Mouse (Mus musculus): ENCODE data around the gene Frmd8. TPM values are rescaled to one million over a fixed set of nuclear protein-coding genes. Genes with fewer than 3 reads are reported as not detected.

Gene Frmd8
- polyA plus RNA-seq, 1 experiment from 2014 or later = 9.0 TPM

DNA sequence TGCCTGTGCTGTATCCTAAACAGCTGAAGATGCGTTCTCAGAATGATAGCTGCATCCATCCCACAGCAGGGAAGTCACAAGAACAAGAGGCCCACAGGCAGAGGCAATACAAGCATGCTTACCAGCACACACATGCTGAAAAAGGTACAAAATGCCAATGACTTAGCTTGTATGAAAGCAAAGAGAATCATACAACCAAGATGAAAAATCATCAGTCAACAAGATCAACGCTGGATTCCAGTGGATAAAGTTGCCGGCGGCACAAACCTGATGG is 36.2 kb downstream of the Frmd8 start:
- Histone ChIP-seq H3K4me1 (ENCODE audit: insufficient read depth) (peaks cover 40% of the 10 kb centered on the region), H3K27ac (ENCODE audit: low read depth) (no peak overlapping the region), H3K9ac (replicated peaks) (no peak overlapping the region), H3K4me3 (ENCODE audit: low read depth, low read length) (no peak overlapping the region), H3K27me3 (ENCODE audit: insufficient read depth, low read length) (no peaks in the 10 kb centered on the region), H3K4me2 (ENCODE audit: low read depth, low read length) (no peak overlapping the region), H3K9me3 (ENCODE audit: low read length) (no peaks in the 10 kb centered on the region), H3K36me3 (replicated peaks; ENCODE audit: insufficient read depth, low read length) (peaks cover 2% of the 10 kb centered on the region; the same call in 1 of the 2 replicates)
- TF ChIP-seq EP300 (IDR thresholded peaks at IDR 0.05; ENCODE audit: low read depth) (no peak), CTCF (IDR thresholded peaks at IDR 0.05; ENCODE audit: low read depth) (no peak)
- ATAC-seq (no peak), DNase-seq (no peak)
- 91% methylated on average over 4 of the region's 4 CpGs for WGBS (ENCODE audit: insufficient replicate concordance)

DNA sequence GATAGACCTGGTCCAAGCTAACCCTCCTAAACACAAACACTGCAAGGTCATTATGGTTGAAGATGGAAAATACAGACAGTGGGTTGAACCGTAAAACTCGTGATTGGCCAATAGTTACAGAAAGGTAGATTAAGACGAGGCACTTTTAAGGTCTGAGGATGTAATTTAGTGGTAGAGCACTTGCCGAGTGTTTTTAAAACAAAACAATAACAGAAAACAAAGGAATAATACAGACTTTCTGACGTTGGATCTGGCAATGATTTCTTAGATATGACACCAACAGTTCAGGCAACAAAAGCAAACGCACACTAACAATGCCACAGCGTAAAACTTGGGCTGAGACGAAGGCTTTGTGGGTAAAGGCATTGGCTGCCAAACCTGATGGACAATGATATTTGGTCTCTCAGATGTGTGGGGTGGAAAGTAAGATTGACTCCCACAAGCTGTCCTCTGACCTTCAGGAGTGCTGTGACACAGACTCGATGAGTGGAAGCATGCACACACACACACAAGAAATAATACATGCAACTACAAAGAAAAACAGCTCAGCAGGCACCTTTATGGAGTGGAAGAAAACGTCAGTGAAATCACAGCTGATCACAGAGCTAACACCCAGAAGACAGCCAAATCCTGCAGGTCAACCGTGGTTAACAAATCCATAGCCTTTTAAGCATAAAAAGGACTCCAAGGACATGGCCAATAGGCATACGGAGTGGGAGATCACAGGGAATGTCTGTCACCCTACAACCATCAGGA is 36.8 kb downstream of the Frmd8 start:
- Histone ChIP-seq H3K27ac (ENCODE audit: low read depth) (no peak overlapping the region), H3K9ac (replicated peaks) (no peak overlapping the region), H3K27me3 (ENCODE audit: insufficient read depth, low read length) (no peaks in the 10 kb centered on the region), H3K4me3 (ENCODE audit: low read depth, low read length) (no peak overlapping the region), H3K4me2 (ENCODE audit: low read depth, low read length) (no peak overlapping the region), H3K9me3 (ENCODE audit: low read length) (no peaks in the 10 kb centered on the region), H3K36me3 (replicated peaks; ENCODE audit: insufficient read depth, low read length) (no peaks in the 10 kb centered on the region), H3K4me1 (ENCODE audit: insufficient read depth) (peaks cover 37% of the 10 kb centered on the region)
- ATAC-seq = no peak
- 74% methylated on average over 12 of the region's 12 CpGs for WGBS (ENCODE audit: insufficient replicate concordance)
- DNase-seq = no peak
- TF ChIP-seq CTCF (IDR thresholded peaks at IDR 0.05; ENCODE audit: low read depth) (no peak), EP300 (IDR thresholded peaks at IDR 0.05; ENCODE audit: low read depth) (no peak)

DNA sequence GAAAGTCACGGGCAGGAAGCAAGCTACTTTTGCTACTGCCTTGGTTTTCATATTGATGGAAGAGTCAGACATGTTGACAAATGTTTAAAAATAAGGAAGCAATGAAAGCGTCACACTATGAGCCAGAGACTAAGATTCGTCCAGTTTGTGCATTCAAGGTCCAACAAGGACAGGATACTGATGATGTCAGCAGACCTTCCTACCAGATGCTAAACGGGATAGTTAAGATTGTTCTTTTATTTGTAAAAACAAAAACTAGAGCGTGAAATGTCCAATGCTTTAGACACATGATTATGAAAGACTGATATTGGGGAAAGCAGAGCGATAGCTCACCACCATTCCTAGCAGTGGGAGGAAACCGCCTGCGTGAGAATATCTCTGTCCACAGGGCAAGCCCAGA is 37.5 kb downstream of the Frmd8 start:
- ATAC-seq (no peak), DNase-seq (no peak)
- Histone ChIP-seq H3K27ac (ENCODE audit: low read depth) (no peak overlapping the region; the same call in 1 of the 2 replicates), H3K27me3 (ENCODE audit: insufficient read depth, low read length) (no peaks in the 10 kb centered on the region), H3K36me3 (replicated peaks; ENCODE audit: insufficient read depth, low read length) (no peaks in the 10 kb centered on the region), H3K4me1 (ENCODE audit: insufficient read depth) (peaks cover 34% of the 10 kb centered on the region), H3K4me2 (ENCODE audit: low read depth, low read length) (no peak overlapping the region), H3K4me3 (ENCODE audit: low read depth, low read length) (no peak overlapping the region), H3K9ac (replicated peaks) (no peak overlapping the region), H3K9me3 (ENCODE audit: low read length) (no peaks in the 10 kb centered on the region)
- TF ChIP-seq CTCF (IDR thresholded peaks at IDR 0.05; ENCODE audit: low read depth) (no peak), EP300 (IDR thresholded peaks at IDR 0.05; ENCODE audit: low read depth) (no peak)
- WGBS (ENCODE audit: insufficient replicate concordance) = 58% methylated on average over 8 of the region's 8 CpGs

DNA sequence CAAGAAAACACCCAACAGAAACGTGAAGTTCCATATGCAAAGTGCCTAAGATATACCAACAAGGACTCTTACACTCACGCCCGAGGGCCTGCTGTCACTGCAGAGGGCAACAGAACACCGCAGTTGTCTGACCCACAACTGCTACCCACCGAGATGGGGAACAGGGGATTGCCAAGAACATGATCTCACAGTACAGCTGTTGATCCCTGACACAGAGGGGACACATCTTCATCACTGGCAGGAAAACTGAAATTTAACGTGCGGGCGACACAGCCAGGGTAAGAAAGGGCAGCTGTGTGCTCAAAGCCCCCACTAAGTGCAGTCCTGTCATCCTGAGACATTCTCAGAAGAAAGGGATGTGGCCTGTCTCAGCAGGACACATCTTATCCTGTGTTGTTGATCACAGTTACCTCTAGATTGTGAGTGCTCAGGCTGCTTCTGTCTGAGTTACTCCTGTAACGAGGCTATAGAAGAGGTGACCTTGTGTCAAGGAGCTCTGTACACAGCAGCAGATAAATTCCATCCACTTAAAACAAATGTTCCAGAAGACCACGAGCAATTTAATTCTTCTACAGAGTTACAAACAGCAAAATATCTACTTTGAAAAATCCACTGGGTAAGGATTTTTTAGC is 38.0 kb downstream of the Frmd8 start:
- Histone ChIP-seq H3K4me3 (ENCODE audit: low read depth, low read length) (no peak overlapping the region), H3K27me3 (ENCODE audit: insufficient read depth, low read length) (no peaks in the 10 kb centered on the region), H3K9me3 (ENCODE audit: low read length) (no peaks in the 10 kb centered on the region), H3K4me2 (ENCODE audit: low read depth, low read length) (no peak overlapping the region), H3K36me3 (replicated peaks; ENCODE audit: insufficient read depth, low read length) (no peaks in the 10 kb centered on the region), H3K4me1 (ENCODE audit: insufficient read depth) (peaks cover 34% of the 10 kb centered on the region), H3K27ac (ENCODE audit: low read depth) (peak overlapping the region; percentile 31; the same call in 1 of the 2 replicates), H3K9ac (replicated peaks) (no peak overlapping the region)
- TF ChIP-seq EP300 (IDR thresholded peaks at IDR 0.05; ENCODE audit: low read depth) (no peak), CTCF (IDR thresholded peaks at IDR 0.05; ENCODE audit: low read depth) (no peak)
- ATAC-seq (no peak), DNase-seq (no peak)
- WGBS (ENCODE audit: insufficient replicate concordance) = 75% methylated on average over 10 of the region's 10 CpGs

DNA sequence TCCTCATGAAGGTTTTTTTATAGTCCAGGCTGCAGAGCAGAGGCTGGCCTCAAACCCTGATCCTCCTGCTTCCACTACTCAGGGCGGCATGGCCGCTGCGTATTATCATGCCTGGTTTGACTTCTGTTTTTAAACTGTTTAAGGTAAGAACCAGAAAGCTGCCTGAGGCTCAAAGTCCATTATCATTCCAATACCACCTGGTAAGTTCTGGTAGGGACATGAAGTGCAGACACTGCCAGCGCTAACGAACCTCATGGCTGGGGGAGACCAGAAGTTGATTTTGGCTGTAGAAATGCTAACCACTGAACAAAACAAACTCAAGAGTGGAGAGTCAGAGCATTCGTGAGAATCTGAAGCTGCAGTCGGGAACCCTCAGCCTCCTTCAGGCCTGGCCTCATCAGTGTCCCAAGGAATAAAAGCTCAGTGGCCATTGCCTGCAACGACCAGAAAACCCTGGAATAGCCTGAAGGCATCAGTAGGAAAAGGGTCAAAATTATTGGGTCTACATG is 39.1 kb downstream of the Frmd8 start:
- H3K4me2 ChIP-seq (ENCODE audit: low read depth, low read length) = no peak overlapping the region
- peaks cover 28% of the 10 kb centered on the region for H3K4me1 ChIP-seq (ENCODE audit: insufficient read depth)
- no peaks in the 10 kb centered on the region for H3K9me3 ChIP-seq (ENCODE audit: low read length)
- H3K36me3 ChIP-seq (replicated peaks; ENCODE audit: insufficient read depth, low read length) = no peaks in the 10 kb centered on the region
- H3K4me3 ChIP-seq (ENCODE audit: low read depth, low read length) = no peak overlapping the region
- ATAC-seq (no peak), DNase-seq (no peak)
- 79% methylated on average over 8 of the region's 8 CpGs for WGBS (ENCODE audit: insufficient replicate concordance)
- 0 out of 2 replicates have a peak overlapping the region, but pooled peaks have one; percentile 12 for H3K27ac ChIP-seq (ENCODE audit: low read depth)
- no peak for TF ChIP-seq CTCF (IDR thresholded peaks at IDR 0.05; ENCODE audit: low read depth)
- no peak for TF ChIP-seq EP300 (IDR thresholded peaks at IDR 0.05; ENCODE audit: low read depth)
- H3K27me3 ChIP-seq (ENCODE audit: insufficient read depth, low read length) = no peaks in the 10 kb centered on the region
- no peak overlapping the region for H3K9ac ChIP-seq (replicated peaks)

DNA sequence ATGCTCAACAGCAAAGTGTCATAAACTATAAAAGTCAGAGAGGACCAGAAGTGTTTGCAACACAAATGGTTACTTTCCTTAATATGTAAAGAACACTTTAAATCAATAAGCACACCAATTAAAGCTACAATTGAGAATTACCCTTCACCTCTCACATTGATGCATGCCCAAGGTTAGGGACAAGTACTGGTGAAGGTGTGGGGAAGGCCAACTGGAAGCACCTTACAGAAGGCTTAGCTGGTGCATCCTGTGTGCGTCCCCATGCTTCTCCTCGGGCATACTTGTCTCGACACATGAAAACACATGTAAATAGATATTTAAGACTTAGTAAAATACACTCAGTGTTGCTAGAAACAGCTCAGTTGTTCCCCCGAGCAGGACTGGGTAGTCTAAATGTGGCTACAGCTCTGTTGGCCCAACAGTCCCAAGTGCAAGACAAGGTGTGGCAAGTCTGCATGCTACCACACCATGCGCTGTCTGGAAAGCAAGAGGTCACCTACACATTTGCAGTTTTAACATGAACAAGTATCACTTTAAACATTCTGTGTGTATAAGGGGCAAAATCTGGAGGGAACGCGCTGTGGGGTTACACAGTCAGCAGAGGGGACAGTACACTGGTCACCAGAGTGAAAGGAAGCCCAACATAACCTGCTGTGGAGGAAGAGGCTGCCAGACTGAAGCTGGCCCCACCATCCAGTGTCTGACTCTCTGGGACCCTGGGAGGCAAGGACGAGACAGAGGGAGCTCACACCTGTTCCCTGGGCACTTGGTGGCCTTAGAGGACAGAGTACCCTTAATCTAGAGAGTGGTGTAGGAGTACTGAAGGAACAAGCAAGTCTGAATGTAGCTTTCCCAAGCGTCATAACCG is 39.8 kb downstream of the Frmd8 start:
- no peak for DNase-seq

More for the DNA sequence above, 39.8 kb downstream of the Frmd8 start:
- H3K27me3 ChIP-seq (ENCODE audit: insufficient read depth, low read length) = no peaks in the 10 kb centered on the region
- H3K4me2 ChIP-seq (ENCODE audit: low read depth, low read length) = no peak overlapping the region
- H3K9me3 ChIP-seq (ENCODE audit: low read length) = no peaks in the 10 kb centered on the region
- no peak overlapping the region for H3K4me3 ChIP-seq (ENCODE audit: low read depth, low read length)
- TF ChIP-seq CTCF (IDR thresholded peaks at IDR 0.05; ENCODE audit: low read depth) (no peak), EP300 (IDR thresholded peaks at IDR 0.05; ENCODE audit: low read depth) (no peak)
- no peak for ATAC-seq
- no peak overlapping the region for H3K9ac ChIP-seq (replicated peaks)
- H3K27ac ChIP-seq (ENCODE audit: low read depth) = peak overlapping the region; percentile 12; the same call in 1 of the 2 replicates
- H3K4me1 ChIP-seq (ENCODE audit: insufficient read depth) = peaks cover 22% of the 10 kb centered on the region
- no peaks in the 10 kb centered on the region for H3K36me3 ChIP-seq (replicated peaks; ENCODE audit: insufficient read depth, low read length)
- 86% methylated on average over 10 of the region's 10 CpGs for WGBS (ENCODE audit: insufficient replicate concordance)

Measured in liver, postnatal 0 days (tissue).